Mouse (Mus musculus) MEL (cell line): ENCODE data around the gene Slc25a45. TPM values are rescaled to one million over a fixed set of nuclear protein-coding genes. Genes with fewer than 3 reads are reported as not detected.

Experiments used
- DNase-seq: peaks from one replicate; pipeline ENCODE4 v3.0.0; 2011; ENCODE audit warnings: low read depth, low spot score
- H3K27ac ChIP-seq: 2 replicates; pipeline ENCODE4 v1.5.1; 2012; ENCODE audit warnings: low read depth, mild to moderate bottlenecking, control low read depth, low read length, moderate library complexity; ENCODE audit not compliant: control insufficient read depth
- H3K27me3 ChIP-seq, 2 experiments: fragments of 150-350 bp in 1 of 2; sonication (generic) in 1 of 2; 2 replicates each; pipeline ENCODE4 v1.6.1; 2012; ENCODE audit warnings: low read length in 2 of 2, mild to moderate bottlenecking in 2 of 2, improper control_type of control experiment in 1 of 2, moderate library complexity in 1 of 2; ENCODE audit not compliant: insufficient read depth in 2 of 2, control insufficient read depth in 1 of 2
- H3K36me3 ChIP-seq, 2 experiments: 2 replicates each; pipeline ENCODE4 v1.6.1; 2012 to 2014; ENCODE audit warnings: low read length in 2 of 2, improper control_type of control experiment in 1 of 2, inconsistent platforms in 1 of 2, mild to moderate bottlenecking in 1 of 2; ENCODE audit not compliant: insufficient read depth in 2 of 2, control insufficient read depth in 1 of 2
- H3K4me1 ChIP-seq, 2 experiments: fragments of 150-350 bp in 1 of 2; sonication (generic) in 1 of 2; 2 replicates each; pipeline ENCODE4 v1.6.1; 2012; ENCODE audit warnings: low read length in 2 of 2, improper control_type of control experiment in 1 of 2, mild to moderate bottlenecking in 1 of 2; ENCODE audit not compliant: insufficient read depth in 2 of 2, control insufficient read depth in 1 of 2
- H3K4me3 ChIP-seq, 2 experiments: fragments of 150-350 bp in 1 of 2; sonication (generic) in 1 of 2; 2 replicates each; pipeline ENCODE4 v1.5.1; 2012; ENCODE audit warnings: low read depth in 2 of 2, low read length in 2 of 2, mild to moderate bottlenecking in 2 of 2, moderate library complexity in 2 of 2, control low read depth in 1 of 2, improper control_type of control experiment in 1 of 2; ENCODE audit not compliant: control insufficient read depth in 1 of 2, insufficient read depth in 1 of 2
- H3K79me2 ChIP-seq: 2 replicates; pipeline ENCODE4 v1.6.1; 2012; ENCODE audit warnings: mild to moderate bottlenecking, low read length, moderate library complexity; ENCODE audit not compliant: control insufficient read depth, poor library complexity, insufficient read depth
- H3K9ac ChIP-seq: 2 replicates; pipeline ENCODE4 v1.6.1; 2012; ENCODE audit warnings: low read depth, mild to moderate bottlenecking, control low read depth, low read length, moderate library complexity; ENCODE audit not compliant: control insufficient read depth, poor library complexity, severe bottlenecking
- H3K9me3 ChIP-seq: fragments of 150-350 bp; sonication (generic); replicated peaks from 2 replicates; pipeline ENCODE4 v1.6.1; 2012; ENCODE audit warnings: mild to moderate bottlenecking, low read length, improper control_type of control experiment, moderate library complexity; ENCODE audit not compliant: insufficient read depth
- CHD2 ChIP-seq: IDR thresholded peaks from 2 replicates; pipeline ENCODE4 v1.6.1; 2011; ENCODE audit warnings: low read length, improper control_type of control experiment
- E2F4 ChIP-seq: IDR thresholded peaks from 2 replicates; pipeline ENCODE4 v1.6.1; 2011; ENCODE audit warnings: low read depth, low read length, improper control_type of control experiment, borderline replicate concordance
- EP300 ChIP-seq, 2 experiments: IDR thresholded peaks; 2 replicates each; pipeline ENCODE4 v1.6.1; 2011; ENCODE audit warnings: improper control_type of control experiment in 2 of 2, low read length in 2 of 2, low read depth in 1 of 2, mild to moderate bottlenecking in 1 of 2
- ETS1 ChIP-seq: IDR thresholded peaks from 2 replicates; pipeline ENCODE4 v1.6.1; 2012; ENCODE audit warnings: low read depth, mild to moderate bottlenecking, inconsistent platforms, low read length, improper control_type of control experiment, moderate library complexity
- HCFC1 ChIP-seq: IDR thresholded peaks from 2 replicates; pipeline ENCODE4 v1.6.1; 2012; ENCODE audit warnings: low read depth, mild to moderate bottlenecking, inconsistent platforms, low read length, improper control_type of control experiment, moderate library complexity
- JUND ChIP-seq: IDR thresholded peaks from 2 replicates; pipeline ENCODE4 v1.6.1; 2011; ENCODE audit warnings: low read depth, mild to moderate bottlenecking, improper control_type of control experiment, low read length
- KAT2A ChIP-seq: conservative IDR thresholded peaks from 2 replicates; pipeline ENCODE4 v1.6.1; 2012; ENCODE audit warnings: low read depth, low read length, improper control_type of control experiment, inconsistent platforms
- MAFK ChIP-seq: IDR thresholded peaks from 2 replicates; pipeline ENCODE4 v1.6.1; 2011; ENCODE audit warnings: low read depth, mild to moderate bottlenecking, low read length, improper control_type of control experiment, borderline replicate concordance
- MAZ ChIP-seq: IDR thresholded peaks from 2 replicates; pipeline ENCODE4 v1.6.1; 2012; ENCODE audit warnings: low read depth, mild to moderate bottlenecking, inconsistent platforms, low read length, improper control_type of control experiment
- MEF2A ChIP-seq: IDR thresholded peaks from 2 replicates; pipeline ENCODE4 v1.6.1; 2014; ENCODE audit warnings: low read depth, mild to moderate bottlenecking, inconsistent platforms, low read length, improper control_type of control experiment; ENCODE audit not compliant: poor library complexity, insufficient replicate concordance, severe bottlenecking; ENCODE audit errors: extremely low read depth
- NELFE ChIP-seq: IDR thresholded peaks from 2 replicates; pipeline ENCODE4 v1.6.1; 2011; ENCODE audit warnings: low read depth, low read length, improper control_type of control experiment
- POLR2AphosphoS2 ChIP-seq: IDR thresholded peaks from 2 replicates; pipeline ENCODE4 v1.6.1; 2011; ENCODE audit warnings: low read length, improper control_type of control experiment
- POLR2AphosphoS5 ChIP-seq: IDR thresholded peaks from 2 replicates; pipeline ENCODE4 v1.6.1; 2012; ENCODE audit warnings: low read depth, borderline replicate concordance, mild to moderate bottlenecking, inconsistent platforms, low read length, moderate library complexity, mixed read lengths
- SMC3 ChIP-seq: IDR thresholded peaks from 2 replicates; pipeline ENCODE4 v1.6.1; 2011; ENCODE audit warnings: low read depth, low read length, improper control_type of control experiment
- TAL1 ChIP-seq: IDR thresholded peaks from 2 replicates; pipeline ENCODE4 v1.6.1; 2012; ENCODE audit warnings: mild to moderate bottlenecking, inconsistent platforms, low read length, moderate library complexity, mixed read lengths
- ZC3H11A ChIP-seq: IDR thresholded peaks from 2 replicates; pipeline ENCODE4 v1.6.1; 2012; ENCODE audit warnings: low read depth, mild to moderate bottlenecking, inconsistent platforms, low read length, improper control_type of control experiment
- ZKSCAN1 ChIP-seq: IDR thresholded peaks from 2 replicates; pipeline ENCODE4 v1.6.1; 2012; ENCODE audit warnings: low read depth, mild to moderate bottlenecking, inconsistent platforms, low read length, improper control_type of control experiment, moderate library complexity
- ZNF384 ChIP-seq: IDR thresholded peaks from 2 replicates; pipeline ENCODE4 v1.6.1; 2012; ENCODE audit warnings: low read depth, mild to moderate bottlenecking, inconsistent platforms, low read length, improper control_type of control experiment
- polyA plus RNA-seq, 2 experiments: library from polyadenylated mRNA; stranded (reverse) in 1 of 2; unstranded in 1 of 2; fragments of >175 nt in 1 of 2; fragments of >200 nt in 1 of 2; gene quantifications; 2 replicates each; pipeline versions ENCODE4 v1.2.1 to v1.2.4; 2012; ENCODE audit warnings: low replicate concordance in 2 of 2, low read depth in 1 of 2; ENCODE audit not compliant: insufficient read length in 2 of 2, insufficient read depth in 1 of 2, missing spikeins in 1 of 2
- total RNA-seq: library from RNA; depleted of rRNA; stranded (reverse); fragments of 300-350 nt; gene quantifications from 2 replicates; pipeline ENCODE4 v1.2.3, GENCODE M21; 2012

Gene Slc25a45
- total and polyA plus RNA-seq, 3 experiments: 23.5 to 30.7 TPM; not detected in 1

- H3K36me3 ChIP-seq: no peaks in the 10 kb centered on the region; a peak in 1 of 4 replicates
- no peaks in the 10 kb centered on the region for H3K4me1 ChIP-seq
- H3K27me3 ChIP-seq: no peaks in the 10 kb centered on the region
- TF ChIP-seq ETS1: no peak
- TF ChIP-seq MAFK: no peak
- TF ChIP-seq CHD2: no peak
- no peak for TF ChIP-seq SMC3
- no peak for TF ChIP-seq KAT2A
- no peak for TF ChIP-seq ZC3H11A
- TF ChIP-seq HCFC1: no peak
- no peak for TF ChIP-seq POLR2AphosphoS2
- H3K79me2 ChIP-seq: no peaks in the 10 kb centered on the region
- H3K9ac ChIP-seq: no peak overlapping the region
- H3K4me3 ChIP-seq: no peak overlapping the region
- no peaks in the 10 kb centered on the region for H3K9me3 ChIP-seq
- no peak for DNase-seq
- no peak overlapping the region for H3K27ac ChIP-seq
These were observed 9.5 kb upstream of the Slc25a45 start for GRCm38 (mm10) chr19:5868096-5868495.

GRCm38 (mm10) chr19:5871273-5871672 lies 6.3 kb upstream of the Slc25a45 start:
- peaks cover 6% of the 10 kb centered on the region; the same call in 1 of the 2 replicates for H3K79me2 ChIP-seq
- H3K4me1 ChIP-seq: peaks cover 2 to 9% of the 10 kb centered on the region in 2 experiments; a peak in 3 of 4 replicates
- TF ChIP-seq E2F4: no peak
- TF ChIP-seq NELFE: no peak
- TF ChIP-seq MEF2A: no peak
- TF ChIP-seq MAZ: no peak
- TF ChIP-seq KAT2A: no peak
- TF ChIP-seq ZNF384: no peak
- no peak for TF ChIP-seq ZKSCAN1
- TF ChIP-seq JUND: no peak
- no peak for TF ChIP-seq POLR2AphosphoS5
- no peak for TF ChIP-seq TAL1
- TF ChIP-seq SMC3: no peak
- TF ChIP-seq EP300 (IDR thresholded peaks at IDR 0.05; ENCODE audit: low read depth in 1 of 2, low read length in 2 of 2): no peak
- peaks cover 0 to 7% of the 10 kb centered on the region in 2 experiments; a peak in 2 of 4 replicates for H3K36me3 ChIP-seq
- no peak overlapping the region for H3K9ac ChIP-seq
- H3K4me3 ChIP-seq: no peak overlapping the region
- no peak for DNase-seq
- no peaks in the 10 kb centered on the region for H3K9me3 ChIP-seq
- no peaks in the 10 kb centered on the region for H3K27me3 ChIP-seq
- no peak overlapping the region for H3K27ac ChIP-seq
